Mouse (Mus musculus): ENCODE results near the gene Ccdc84. TPM values are rescaled to one million over a fixed set of nuclear protein-coding genes. Genes with fewer than 3 reads are reported as not detected.

Gene Ccdc84
- polyA plus RNA-seq (2021; fragmentation: Nextera tagmentation): 5.6 and 7.5 TPM in 2 replicates
- long read RNA-seq, experiment 1, transcript Ccdc84-201 (11 exons, 1,725 nt): major isoform, 7 of 51 reads
- long read RNA-seq, experiment 1, partial matches to known transcripts: 4 of 51 reads
- long read RNA-seq, experiment 1, other reads (novel, unspliced or antisense): 34 of 51 reads
- long read RNA-seq, experiment 2, partial matches to known transcripts: 2 of 4 reads
- long read RNA-seq, experiment 2, other reads (novel, unspliced or antisense): 1 of 4 reads

DNA sequence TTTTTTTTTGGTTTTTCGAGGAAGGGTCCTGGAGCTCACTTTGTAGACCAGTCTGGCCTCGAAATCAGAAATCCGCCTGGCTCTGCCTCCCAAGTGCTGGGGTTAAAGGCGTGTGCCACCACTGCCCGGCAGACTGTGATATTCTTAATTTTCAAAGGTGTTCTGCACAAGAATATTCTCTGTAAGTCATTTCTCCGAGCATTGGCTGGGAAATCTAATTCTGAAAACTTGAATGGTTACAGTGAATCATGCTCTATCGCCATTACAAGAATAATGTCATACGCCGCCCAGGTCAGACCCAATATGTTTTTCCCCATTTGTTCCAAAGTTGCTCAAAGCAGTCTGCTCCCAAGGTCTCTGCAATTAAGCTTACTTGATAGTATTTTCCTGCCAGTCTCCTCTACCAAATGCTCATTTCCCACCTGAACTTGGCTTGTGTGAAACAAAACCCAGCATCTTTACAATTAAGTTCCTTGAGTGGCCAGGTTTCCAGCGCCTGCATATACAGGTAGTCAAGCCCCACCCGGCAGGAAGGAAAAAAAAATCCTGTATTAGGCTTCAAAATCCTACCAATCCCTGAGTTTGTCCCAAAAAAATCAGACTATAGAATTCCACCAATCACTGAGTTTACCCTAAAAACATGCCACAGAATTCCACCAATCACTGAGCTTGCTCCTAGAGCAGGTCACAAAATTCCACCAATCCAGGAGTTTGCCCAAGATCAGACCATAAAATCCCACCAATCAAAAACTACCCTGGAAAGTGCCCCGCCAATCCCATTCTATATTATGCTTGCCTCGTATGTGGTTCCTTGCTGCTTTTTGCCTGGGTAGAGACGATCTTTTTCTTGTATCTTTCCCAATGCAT is at the start of gene Ccdc84:
Gene Ccdc84, minus strand, starts transcription at position 51 of the 867 bp plus-strand sequence.

GRCm38 (mm10) chr9:44454891-44455220 is 36.5 kb upstream of the Ccdc84 start, which contains the start of gene Upk2:
Upk2 (minus strand) TSS chr9:44454976.

GRCm38 (mm10) chr9:44440961-44441360 is 22.6 kb upstream of the Ccdc84 start, which contains the start of gene Foxr1:
Foxr1 (minus strand) TSS chr9:44441136.

GRCm38 (mm10) chr9:44406906-44407751 is 11.2 kb downstream of the Ccdc84 start, which contains the start of the genes Rps25 and Trappc4:
Rps25 (plus strand) TSS chr9:44407139.
Trappc4 (minus strand) TSS chr9:44407600.

GRCm38 (mm10) chr9:44396684-44397411 is 21.5 kb downstream of the Ccdc84 start, which contains the start of gene Slc37a4:
Slc37a4 (plus strand) TSS chr9:44396852.

GRCm38 (mm10) chr9:44379054-44379834 is 39.1 kb downstream of the Ccdc84 start, which contains the start of gene Hyou1:
Hyou1 (plus strand) TSS chr9:44379490.

GRCm38 (mm10) chr9:44361190-44361917 is 57.0 kb downstream of the Ccdc84 start, which contains the start of gene Vps11:
Vps11 (minus strand) TSS chr9:44361670.

Other genes starting within 250 kb of the Ccdc84 start
- gene Cbl, start 184.5 kb downstream of the Ccdc84 start, polyA plus RNA-seq (2021; fragmentation: Nextera tagmentation): 8.2 and 8.3 TPM in 2 replicates
- gene Ccdc153, start 177.9 kb downstream of the Ccdc84 start, polyA plus RNA-seq (2021; fragmentation: Nextera tagmentation): 5.5 and 6.3 TPM in 2 replicates
- 0.29 and 0.55 TPM in 2 replicates for gene Pdzd3, start 167.1 kb downstream of the Ccdc84 start, polyA plus RNA-seq (2021; fragmentation: Nextera tagmentation)
- gene Nlrx1, start 150.0 kb downstream of the Ccdc84 start, polyA plus RNA-seq (2021; fragmentation: Nextera tagmentation): 3.7 and 6.2 TPM in 2 replicates
- 16.5 and 27.8 TPM in 2 replicates for gene Abcg4, start 130.0 kb downstream of the Ccdc84 start, polyA plus RNA-seq (2021; fragmentation: Nextera tagmentation)
- gene Hinfp, start 112.9 kb downstream of the Ccdc84 start, polyA plus RNA-seq (2021; fragmentation: Nextera tagmentation): 3.3 and 4.6 TPM in 2 replicates
- gene C2cd2l, start 98.3 kb downstream of the Ccdc84 start, polyA plus RNA-seq (2021; fragmentation: Nextera tagmentation): 18.2 and 67.4 TPM in 2 replicates
- 8.7 and 14.8 TPM in 2 replicates for gene Dpagt1, start 92.5 kb downstream of the Ccdc84 start, polyA plus RNA-seq (2021; fragmentation: Nextera tagmentation)
- 41.4 and 74.1 TPM in 2 replicates for gene H2afx, start 83.9 kb downstream of the Ccdc84 start, polyA plus RNA-seq (2021; fragmentation: Nextera tagmentation)
- gene Hmbs, start 74.3 kb downstream of the Ccdc84 start, polyA plus RNA-seq (2021; fragmentation: Nextera tagmentation): 26.9 and 35.2 TPM in 2 replicates
- 40.5 and 45.1 TPM in 2 replicates for gene Vps11, start 56.9 kb downstream of the Ccdc84 start, polyA plus RNA-seq (2021; fragmentation: Nextera tagmentation)
- 15.2 and 19.6 TPM in 2 replicates for gene Hyou1, start 39.1 kb downstream of the Ccdc84 start, polyA plus RNA-seq (2021; fragmentation: Nextera tagmentation)
- 21.9 and 23.6 TPM in 2 replicates for gene Slc37a4, start 21.7 kb downstream of the Ccdc84 start, polyA plus RNA-seq (2021; fragmentation: Nextera tagmentation)
- gene Rps25, start 11.4 kb downstream of the Ccdc84 start, polyA plus RNA-seq (2021; fragmentation: Nextera tagmentation): 1,852 and 1,982 TPM in 2 replicates
- gene Trappc4, start 11.0 kb downstream of the Ccdc84 start, polyA plus RNA-seq (2021; fragmentation: Nextera tagmentation): 159 and 195 TPM in 2 replicates
- not detected in 2 replicates for gene Foxr1, start 22.6 kb upstream of the Ccdc84 start, polyA plus RNA-seq (2021; fragmentation: Nextera tagmentation)
- gene Upk2, start 36.4 kb upstream of the Ccdc84 start, polyA plus RNA-seq (2021; fragmentation: Nextera tagmentation): not detected in 2 replicates
- 3.7 and 5.7 TPM in 2 replicates for gene Bcl9l, start 64.3 kb upstream of the Ccdc84 start, polyA plus RNA-seq (2021; fragmentation: Nextera tagmentation)
- gene Cxcr5, start 143.3 kb upstream of the Ccdc84 start, polyA plus RNA-seq (2021; fragmentation: Nextera tagmentation): not detected in 2 replicates
- gene Ddx6, start 186.3 kb upstream of the Ccdc84 start, polyA plus RNA-seq (2021; fragmentation: Nextera tagmentation): 15.6 and 18.4 TPM in 2 replicates